Mouse (Mus musculus) testis, postnatal 10 days (tissue): ENCODE results near the gene Megf11.
"Not testable (repeated sequence)": the region's sequence is repeated elsewhere in the genome, so short reads cannot be mapped to it uniquely, and the experiment has no call there.

Experiments
- DNase-seq: peaks from one replicate; pipeline ENCODE4 v3.0.0; 2021; ENCODE audit warnings: low spot score

The Megf11 gene

GRCm38 (mm10) chr9:64651181-64651580 lies 265.8 kb downstream of the Megf11 start:
- DNase-seq: no peak

DNA sequence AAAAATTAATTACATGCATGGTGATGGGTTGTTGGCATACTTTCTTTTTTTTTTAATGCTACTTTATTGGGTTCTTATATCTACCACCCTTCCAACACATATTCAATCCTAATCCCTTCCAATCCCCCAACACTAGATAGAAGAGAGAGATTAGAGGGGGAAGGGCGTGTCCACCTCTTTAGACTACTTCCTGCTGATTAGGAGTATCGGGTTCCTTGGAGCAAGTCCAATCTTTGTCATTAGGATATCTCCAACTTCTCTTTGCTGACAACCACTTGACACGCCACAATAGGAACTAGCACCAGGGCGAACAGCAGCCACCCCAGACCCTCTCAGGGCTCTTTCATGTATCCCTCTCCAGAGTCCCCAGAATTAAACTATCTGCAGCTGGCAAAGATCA lies 266.3 kb downstream of the Megf11 start:
- DNase-seq: no peak

DNA sequence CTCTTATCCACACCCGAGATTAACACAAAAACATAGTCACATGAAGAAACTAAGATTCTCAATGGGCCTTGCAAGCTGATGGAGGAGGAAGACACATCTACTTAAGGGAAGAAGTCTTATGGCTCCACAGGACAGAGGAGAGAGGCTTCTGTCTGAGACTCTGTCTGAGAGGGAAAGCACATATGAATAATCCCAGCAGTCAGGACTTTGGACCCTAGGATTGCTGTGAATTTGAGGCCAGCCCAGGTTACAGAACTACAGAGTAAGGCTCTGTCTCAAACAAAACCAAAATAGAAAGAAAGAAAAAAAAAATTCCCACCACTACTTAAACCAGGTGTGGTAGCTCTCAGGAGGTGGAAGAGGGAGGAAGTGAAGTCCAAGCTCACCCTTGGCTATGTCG lies 266.7 kb downstream of the Megf11 start:
- no peak for DNase-seq

- DNase-seq: no peak
Measured at GRCm38 (mm10) chr9:64652841-64653361, 267.5 kb downstream of the Megf11 start.

GRCm38 (mm10) chr9:64654723-64655122 lies 269.3 kb downstream of the Megf11 start:
- no peak for DNase-seq

DNA sequence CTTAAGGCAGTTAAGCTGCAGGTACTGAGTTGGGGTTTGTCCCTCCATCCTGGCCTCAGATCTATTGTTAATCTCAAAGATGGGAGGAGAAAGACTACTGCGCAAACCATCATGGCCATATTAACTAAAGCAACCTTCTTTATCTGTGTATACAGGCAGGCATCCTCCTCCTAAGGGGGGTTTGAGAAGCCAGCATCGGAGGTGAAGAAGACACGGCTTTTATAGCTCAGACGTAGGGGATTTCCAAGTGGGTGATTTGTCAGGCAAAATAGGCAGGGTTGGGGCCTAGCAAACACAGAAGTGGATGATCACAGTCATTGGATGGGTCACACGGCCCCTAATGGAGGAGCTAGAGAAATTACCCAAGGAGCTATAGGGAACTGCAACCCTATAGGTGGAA lies 271.2 kb downstream of the Megf11 start:
- DNase-seq: no peak

- DNase-seq: no peak
Measured at GRCm38 (mm10) chr9:64660222-64660621, 274.8 kb downstream of the Megf11 start.

DNA sequence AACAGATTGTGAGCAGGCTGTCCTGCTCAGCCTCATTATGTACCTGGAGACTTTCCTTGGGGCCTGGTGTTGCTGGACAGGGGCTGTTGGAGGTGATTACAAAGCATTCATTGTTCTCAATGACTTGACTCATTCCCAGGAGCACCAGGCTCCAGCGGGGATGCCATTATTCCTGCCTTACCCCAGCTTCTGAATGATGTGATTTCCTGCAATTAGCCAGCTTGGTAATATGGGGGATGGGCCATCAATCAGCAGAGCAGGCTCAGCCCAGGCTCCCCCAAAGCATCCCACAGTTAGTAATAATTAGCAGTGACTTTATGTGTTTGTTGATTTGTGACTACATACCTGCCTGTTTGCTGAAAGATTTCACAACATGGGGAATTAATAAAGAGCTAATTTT lies 279.2 kb downstream of the Megf11 start:
- DNase-seq: no peak

GRCm38 (mm10) chr9:64666549-64666948 lies 281.1 kb downstream of the Megf11 start:
- peak; percentile 70 for DNase-seq

DNA sequence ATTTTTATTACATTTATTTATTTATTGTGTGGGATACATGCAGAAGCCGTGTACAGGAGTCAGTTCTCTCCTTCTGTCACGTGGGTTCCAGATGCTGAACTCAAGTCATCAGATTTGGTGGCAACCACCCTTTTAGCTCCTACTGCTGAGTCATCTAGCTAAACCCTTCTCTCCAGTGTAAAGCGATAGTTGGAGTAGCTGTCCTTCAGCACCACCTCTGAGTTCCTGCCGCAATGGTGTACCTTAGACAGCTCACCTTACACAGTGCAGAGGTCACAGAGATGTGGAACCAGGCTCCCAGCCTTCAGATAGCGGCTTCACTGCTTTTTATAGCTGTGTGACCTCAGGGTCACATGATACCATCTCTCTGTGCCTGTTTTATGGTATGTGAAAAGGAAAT lies 282.1 kb downstream of the Megf11 start:
- no peak for DNase-seq

GRCm38 (mm10) chr9:64668001-64668400 lies 282.6 kb downstream of the Megf11 start:
- no peak for DNase-seq

- DNase-seq: not testable (repeated sequence)
Measured at GRCm38 (mm10) chr9:64671341-64672319, 286.2 kb downstream of the Megf11 start.

DNA sequence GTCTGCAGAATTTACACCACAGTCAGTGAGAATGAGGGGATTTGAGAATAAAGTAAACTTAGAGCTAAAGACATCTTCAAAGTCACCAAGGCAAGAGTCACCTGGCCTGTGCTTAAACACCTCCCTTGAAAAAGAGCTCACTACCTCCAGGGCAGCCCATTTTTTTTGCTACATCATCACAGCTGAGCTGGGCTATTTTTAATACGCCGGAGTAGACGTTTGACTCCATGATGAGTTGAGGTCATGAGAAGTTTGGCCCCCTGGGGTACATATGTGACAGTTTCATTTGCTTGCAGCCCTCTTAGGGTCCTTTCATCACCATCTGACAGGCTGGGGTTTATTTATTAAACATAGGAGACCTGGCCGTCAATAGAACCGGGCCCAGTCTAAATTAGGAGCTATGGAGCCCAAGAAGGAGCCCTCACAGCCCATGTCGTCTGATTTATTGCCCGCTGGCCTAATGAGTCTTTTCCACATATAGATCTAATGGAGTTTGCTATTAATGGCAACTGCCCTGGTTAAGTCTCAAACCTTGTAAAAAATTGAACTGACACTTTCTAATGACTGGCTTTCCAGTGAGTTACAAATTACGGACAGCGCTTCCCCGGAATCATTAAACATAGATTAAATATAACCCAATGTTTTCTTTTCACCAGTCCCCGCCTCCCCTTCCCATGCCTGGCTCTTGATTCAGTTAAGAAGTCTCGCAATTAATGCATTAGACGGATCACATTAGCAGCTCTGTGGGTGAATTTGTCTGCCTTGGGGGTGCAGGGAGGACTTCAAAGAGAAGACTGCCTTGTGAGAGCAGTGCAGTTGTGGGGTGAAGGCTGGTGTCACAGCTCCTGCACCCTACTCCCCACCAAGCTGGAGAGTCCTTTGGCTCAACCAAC lies 301.9 kb downstream of the Megf11 start:
- no peak for DNase-seq

DNA sequence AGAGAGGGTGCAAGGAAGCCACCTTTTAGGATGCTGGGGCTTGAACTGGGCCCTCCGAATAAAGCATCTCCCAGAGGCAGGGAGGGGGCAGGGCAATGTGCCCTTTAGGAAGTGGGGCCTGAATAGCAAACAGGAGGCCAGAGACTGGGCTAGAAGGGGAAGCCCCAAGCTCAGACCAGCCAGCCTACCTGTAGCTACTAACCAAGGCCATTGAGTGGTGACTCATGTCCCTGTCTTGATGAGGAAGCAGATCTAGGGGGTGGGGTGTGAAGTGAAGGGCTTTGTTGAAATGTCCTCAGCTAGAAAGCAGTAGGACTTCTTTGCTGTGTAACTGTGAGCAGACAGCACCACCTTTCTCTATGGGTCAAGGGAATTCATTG lies 302.6 kb downstream of the Megf11 start:
- DNase-seq: no peak

- DNase-seq: no peak
Measured at GRCm38 (mm10) chr9:64690771-64691170, 305.3 kb downstream of the Megf11 start.

DNA sequence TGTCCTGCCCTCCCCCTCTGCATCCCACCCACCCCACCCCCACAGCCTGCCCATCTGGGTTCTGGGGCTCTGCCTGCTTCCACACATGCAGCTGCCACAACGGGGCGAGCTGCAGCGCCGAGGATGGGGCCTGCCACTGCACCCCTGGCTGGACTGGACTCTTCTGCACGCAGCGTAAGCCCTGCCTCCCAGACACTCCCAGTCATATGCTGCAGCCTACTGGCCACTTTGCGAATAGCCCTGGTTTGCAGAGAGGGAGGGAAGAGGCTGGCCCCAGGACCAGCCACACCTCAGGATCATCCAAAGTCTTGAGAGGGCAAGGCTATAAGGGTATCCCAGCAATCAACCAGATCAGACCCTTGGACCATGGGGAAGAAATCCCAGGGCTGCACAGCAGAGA lies 305.8 kb downstream of the Megf11 start:
- DNase-seq: peak; percentile 79

GRCm38 (mm10) chr9:64693094-64693493 lies 307.7 kb downstream of the Megf11 start:
- no peak for DNase-seq

DNA sequence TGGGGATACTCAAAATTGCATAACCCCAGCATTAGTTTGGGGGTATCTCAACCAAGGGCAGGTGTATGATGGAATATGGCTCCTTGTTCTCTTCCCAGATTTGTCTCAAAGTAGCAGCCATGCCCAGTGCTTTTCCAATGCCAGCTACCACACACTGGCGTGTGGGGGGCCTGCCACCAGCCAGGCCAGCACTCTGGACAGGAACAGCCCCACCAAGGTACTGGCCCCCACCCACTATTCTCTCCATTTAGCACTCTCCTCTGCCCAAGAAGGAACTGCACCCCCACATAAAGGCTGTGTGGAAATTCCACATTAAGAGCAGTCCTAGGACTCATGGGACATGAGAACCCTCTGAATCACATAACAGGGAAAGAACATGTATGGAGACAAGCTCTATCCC lies 309.8 kb downstream of the Megf11 start:
- DNase-seq: no peak

DNA sequence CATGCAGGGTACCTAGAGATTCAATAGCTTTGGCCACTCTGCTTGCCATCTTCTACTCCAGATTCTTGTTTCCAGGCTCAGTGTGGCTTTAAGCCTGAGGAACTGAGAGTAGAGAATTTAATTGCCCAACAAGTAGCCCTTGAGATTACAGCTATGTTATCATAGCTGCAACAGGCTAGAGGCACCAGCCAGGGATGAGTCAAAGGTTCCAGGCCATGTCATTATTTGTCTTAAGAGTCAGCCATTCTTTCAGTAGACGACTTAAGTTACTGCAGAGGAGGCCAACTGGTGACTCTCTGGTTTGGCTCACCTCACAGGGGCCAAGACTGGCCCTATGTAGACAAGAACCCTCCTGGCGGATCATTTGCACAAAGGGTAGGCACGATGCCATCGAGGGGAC lies 311.0 kb downstream of the Megf11 start:
- DNase-seq: peak; percentile 38

DNA sequence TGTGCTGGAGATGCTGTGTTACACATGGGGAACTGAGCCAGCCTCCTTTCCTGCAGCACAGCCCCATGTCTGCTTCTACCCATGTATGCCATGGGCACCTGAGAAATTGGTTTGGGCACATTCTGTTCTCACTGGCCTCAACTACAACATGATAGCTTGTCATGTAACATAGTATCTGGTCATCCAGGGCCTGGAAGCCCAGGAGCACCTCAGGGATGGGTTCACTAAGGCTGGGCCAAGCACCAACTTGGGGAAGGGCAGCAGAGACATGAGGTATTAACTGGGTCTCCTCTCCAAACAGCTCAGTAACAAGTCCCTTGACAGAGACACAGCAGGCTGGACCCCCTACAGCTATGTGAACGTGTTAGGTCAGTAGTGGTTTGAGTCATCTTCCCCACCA lies 311.6 kb downstream of the Megf11 start:
- peak; percentile 34 for DNase-seq

GRCm38 (mm10) chr9:64697677-64698076 lies 312.3 kb downstream of the Megf11 start:
- DNase-seq: peak; percentile 36

- DNase-seq: peak; percentile 24
Measured at GRCm38 (mm10) chr9:64698586-64698985, 313.2 kb downstream of the Megf11 start.
